Mouse (Mus musculus) spleen, postnatal 14 days (tissue): ENCODE measurements around the gene Kcnip1.

Experiments used
- DNase-seq, 2 experiments: peaks; one replicate each; pipeline ENCODE4 v3.0.0; 2021 to 2022; ENCODE audit warnings: low spot score in 2 of 2

Kcnip1 gene

DNA sequence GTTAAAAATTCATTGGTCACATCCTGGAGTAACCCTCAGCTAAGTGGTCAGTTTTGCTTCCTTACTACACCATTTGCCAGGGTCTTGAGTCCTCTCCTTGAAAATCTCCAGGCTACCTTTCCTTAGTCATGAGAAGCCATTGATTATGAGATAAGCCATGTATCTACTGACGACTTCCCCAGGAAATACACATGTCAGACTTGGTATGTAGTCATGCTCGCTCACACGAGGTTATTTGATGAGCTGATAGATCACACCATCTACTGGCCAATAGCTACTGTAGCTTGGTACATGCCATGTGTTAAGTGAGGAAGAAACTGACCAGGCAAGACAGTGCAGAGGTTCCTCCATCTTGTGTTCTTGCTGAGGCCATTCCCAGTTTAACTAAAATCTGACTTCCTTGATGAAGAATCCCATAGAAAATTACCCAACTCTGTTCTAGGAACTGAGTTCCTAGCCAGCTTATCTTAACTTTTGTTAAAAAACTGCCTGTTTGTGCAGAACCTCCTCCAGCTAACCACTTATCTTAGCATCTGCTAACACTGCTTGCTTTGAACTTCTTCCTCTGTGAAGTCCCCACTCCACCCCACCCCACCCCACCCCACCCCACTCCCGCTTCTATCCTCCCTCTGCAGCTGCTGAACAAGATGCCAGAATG lies 53.4 kb downstream of the Kcnip1 start:
- DNase-seq, result no peak

DNA sequence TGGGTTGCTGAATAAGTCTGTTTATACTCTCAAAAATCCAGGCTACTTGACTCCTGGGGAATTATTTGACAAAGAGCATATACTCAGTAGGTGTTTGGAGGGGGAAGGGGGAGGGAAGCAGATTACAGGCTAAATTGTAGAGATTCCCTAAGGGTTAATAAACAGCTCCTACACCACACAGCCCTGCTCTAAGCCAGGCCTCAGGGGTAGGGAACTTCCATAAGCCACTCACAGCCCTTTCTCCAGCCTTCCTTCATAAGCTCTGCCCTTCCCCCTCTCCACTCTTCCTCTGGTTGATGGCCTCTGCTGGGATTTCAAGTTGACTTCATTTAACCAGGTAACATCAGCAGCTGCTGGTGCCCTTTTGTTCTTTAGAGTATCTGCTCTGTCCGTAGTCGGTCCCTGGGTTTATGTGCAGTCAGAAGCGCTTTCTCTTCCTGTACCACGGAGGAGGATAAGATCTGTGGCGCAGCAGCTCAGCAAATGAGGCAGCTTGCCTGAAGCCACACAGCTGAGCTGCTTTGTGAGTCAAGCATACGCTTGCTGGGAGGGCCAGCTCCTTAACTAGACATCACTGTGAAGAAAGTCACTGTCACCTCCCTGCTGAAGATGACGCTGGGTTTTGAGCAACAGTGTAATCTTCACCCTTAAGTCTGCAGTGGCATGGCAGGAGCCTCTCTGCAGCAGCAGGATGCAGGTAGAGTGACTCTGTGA lies 54.2 kb downstream of the Kcnip1 start:
- no peak for DNase-seq

DNA sequence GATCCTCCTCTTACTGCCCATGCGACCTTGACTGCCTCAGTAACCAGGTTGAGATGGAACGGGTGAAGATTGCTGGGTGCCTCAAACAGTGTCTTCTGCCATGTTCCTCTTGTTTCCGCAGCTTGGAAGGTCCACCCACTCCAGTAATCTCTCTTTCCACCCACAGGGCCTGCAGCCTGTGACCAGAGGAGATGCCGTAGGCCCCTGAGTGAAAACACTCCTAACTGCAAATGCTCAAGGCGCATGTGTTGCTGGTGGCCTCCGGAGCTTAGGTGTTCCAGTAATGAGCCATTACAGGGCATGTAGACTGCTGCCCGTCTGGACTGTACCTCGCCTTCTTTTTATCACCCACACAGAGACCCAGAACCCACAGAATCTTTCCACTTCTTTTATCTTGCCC lies 55.3 kb downstream of the Kcnip1 start:
- no peak for DNase-seq

DNA sequence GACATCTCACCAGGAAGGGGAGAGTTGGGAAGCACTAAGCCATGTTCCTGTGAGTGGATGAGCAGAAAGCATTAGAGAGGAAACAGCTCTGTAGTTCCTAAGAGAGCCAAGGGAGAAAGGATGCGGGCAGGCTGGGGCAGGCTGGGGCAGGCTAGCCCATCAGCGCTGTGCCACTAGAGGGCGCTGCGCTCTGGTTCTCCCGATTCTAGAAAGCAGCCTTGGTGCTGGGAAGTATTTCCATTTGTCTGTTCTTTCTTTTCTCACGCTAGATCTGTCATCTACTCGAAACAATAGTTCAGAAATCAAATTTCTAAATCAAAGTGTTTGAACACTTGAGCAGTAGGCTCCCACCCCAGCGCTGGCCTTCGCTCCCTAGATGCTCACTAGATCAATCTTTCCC lies 58.7 kb downstream of the Kcnip1 start:
- DNase-seq, result no peak

DNA sequence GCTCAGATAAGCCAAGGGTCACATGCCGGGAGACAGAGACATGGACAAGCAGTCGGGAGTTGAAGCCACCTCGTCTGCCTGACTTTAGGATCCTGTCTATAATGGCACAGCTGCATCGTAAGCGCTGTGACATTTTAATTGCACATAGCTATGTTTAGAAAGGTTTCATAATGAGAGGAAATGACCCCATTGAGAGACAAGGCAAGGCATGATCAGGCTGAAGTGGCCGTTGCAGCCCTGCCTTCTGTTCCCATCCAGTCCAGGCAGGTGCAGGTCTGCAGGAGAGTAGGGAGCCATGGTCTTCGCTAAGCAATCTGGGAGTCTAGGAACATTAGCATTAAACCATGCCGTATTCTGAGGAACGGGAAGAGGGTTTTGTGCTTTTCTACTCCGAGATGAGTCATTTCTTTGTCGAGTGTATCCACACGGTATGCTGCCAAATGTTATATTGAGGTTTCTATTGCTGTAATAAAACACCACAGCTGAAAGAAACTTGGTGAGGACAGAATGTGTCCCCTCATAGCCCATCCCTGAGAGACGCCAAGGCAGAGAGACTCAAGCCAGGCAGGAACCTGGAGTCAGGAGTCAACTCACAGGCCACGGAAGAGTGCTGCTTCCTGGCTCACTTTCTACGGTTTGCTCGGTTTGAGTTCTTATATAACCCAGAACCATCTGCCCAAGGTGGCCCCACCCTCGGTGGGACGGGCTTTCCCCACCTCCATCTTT lies 60.4 kb downstream of the Kcnip1 start:
- no peak for DNase-seq

DNA sequence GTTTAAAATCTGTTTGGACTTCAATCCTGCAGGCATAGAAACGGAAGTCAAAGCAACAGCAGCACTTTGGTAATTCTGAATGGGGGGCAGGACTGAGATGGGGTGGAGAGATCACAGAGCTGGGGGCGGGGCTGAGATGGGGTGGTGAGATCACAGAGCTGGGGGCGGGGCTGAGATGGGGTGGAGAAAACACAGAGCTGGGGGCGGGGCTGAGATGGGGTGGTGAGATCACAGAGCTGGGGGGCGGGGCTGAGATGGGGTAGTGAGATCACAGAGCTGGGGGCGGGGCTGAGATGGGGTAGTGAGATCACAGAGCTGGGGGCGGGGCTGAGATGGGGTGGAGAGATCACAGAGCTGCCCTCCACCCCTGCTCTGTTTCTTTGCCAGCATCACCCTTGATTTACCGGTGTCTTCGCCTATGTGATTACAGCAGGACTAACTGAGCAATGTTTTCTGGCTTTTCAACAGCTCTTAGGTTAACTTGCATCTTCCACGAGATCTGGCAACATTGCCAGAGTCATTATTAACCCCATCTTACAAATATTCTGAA lies 61.0 kb downstream of the Kcnip1 start:
- DNase-seq, result peak in 1 of 2 experiments; percentile 17

DNA sequence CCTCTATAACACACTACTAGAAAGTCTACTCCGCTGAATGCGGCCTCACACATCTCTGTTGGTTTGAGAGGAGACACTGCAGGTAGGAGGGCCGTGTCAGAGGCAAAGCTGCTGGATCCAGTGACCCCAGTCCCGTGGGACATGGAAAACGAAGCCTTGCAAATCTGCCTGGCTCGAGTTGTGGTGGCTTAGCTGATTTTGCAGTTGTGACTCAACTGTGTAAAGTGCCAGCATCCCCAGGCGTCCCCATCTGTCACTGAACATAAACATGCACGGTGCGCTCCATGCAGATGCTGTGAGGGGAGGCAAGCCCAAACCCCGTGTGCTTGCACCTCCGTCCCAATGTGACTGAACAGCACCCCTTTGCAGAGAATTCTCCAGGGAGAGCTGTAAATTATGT lies 63.5 kb downstream of the Kcnip1 start:
- no peak for DNase-seq

DNA sequence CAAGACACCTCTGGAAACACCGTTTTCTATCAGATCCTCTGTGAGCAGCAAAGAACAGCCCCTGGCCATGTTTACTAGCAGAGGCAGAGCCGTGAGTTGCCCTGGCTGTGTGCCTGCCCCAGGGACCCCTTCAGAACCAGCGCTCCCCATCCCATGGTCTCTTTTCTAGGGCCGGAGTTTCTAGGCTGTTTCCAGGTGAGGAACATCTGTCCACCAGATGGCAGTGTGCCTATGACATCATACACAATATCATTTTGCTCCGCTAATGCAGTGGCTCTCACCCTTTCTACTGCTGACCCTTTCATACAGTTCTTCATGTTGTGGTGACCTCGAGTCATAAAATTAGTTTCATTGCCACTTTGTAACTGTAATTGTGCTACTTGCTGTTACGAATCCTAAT lies 64.3 kb downstream of the Kcnip1 start:
- no peak for DNase-seq

DNA sequence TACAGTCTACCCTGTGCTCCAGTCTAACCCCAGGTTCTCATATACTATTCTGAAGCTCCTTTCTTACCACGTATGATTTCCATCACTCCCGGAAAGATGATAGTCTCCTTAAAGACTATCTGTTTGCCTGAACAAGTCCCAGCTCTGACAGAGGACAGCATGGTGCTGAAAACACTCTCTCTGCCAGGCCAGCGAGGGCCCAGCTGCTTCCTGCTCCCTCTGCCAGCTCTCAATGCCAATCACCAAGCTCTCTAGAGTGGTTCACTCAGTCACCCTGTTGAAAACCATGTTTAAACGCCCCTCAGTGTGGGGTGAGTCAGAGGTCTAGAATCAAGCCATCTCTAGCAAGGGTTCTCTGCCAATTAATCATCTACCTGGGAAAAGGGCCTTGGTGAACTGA lies 65.1 kb downstream of the Kcnip1 start:
- no peak for DNase-seq

DNA sequence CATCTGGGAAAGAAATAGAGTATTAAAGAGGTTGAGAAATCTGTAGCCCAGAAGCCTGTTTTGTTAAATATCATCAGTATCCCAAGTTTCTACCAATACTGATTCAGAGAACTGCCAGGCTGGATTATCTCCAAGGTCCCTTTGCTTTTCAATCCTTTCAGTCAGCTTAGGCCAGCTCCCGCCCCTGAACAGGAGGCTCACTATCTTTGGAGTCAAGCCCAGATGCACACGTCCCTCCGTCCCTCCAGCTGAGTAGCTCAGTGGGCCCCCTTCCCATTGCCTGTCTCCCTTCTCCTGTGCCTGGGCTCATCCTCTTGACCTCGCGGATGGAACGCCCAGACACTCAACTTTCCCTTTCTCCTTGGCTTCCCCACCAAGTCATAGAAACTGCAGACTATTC lies 65.6 kb downstream of the Kcnip1 start:
- no peak for DNase-seq

DNA sequence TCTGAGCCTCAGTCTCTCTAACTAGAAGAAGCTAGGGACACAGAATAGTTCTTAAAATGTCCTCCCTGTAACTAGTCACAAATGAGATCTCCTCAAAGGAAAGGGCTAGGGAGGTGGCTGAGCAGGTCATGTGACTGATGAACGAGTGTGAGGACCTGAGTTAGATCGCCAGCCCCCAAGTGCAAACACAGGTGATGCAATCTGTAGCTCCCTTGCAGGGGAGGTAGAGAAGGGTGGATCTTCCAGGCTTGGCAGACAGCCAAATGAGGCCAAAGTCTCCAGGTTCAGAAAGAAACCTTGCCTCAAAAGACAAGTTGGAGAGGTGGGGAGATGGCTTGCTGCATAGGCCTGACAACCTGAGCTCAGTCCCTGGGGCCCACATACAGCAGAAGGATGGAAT lies 66.4 kb downstream of the Kcnip1 start:
- no peak for DNase-seq

DNA sequence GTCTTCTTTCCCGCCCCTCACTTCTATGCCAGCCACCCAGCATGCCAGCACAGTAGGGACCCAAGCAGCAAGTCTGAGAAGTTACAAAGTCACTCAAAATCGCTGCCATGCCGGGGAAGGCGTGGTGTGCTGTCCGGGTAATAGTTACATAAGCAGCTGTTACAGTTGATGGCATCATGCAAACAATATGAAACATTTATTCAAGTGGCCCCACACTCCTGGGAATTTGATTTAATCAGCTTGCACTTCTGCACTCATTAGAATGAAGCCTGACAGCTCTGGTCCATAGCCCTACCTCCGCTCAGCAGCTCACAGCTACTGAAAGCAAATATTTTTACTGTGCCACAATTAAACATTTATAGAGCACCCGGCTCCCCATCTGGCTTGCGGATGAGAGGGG lies 67.2 kb downstream of the Kcnip1 start:
- no peak for DNase-seq

DNA sequence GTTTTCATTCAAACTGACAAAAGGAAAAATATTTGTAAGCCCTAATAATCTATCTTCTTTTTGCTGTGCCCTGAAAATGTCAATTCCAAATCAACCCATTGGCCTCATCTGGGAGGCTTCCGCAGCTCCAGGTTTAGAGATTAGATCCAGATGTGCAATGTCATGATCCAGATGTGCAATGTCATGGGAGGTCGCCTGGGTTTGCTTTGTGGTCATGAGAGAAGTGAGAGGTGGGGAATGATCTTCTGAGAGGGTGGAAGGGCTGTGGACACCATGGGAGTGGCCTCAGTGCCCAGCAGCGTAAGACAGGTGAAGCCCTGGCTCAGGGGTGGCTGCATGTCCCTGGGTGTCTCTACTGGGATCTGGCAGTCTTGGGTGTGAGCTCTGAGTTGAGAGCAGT lies 69.9 kb downstream of the Kcnip1 start:
- DNase-seq, result no peak

DNA sequence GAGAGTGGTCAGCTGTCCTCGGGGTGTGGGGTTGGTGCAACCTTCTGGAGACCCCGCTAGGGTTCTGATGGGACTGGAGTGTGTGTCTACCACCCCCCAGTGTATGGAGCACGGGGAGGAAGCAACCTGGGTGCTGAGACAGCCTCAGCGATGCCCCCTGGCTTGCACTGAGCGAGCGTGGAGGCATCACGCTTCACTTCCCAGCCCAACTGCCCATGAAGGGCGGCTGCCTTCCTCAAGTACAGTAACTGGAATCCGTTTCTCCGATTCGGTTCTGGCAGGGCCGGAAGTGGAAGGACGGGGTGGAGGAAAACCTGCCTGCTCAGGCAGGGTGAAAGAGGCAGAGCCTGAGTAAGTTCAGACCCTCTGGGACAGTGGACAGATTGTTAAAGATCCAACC lies 71.5 kb downstream of the Kcnip1 start:
- DNase-seq, result no peak

DNA sequence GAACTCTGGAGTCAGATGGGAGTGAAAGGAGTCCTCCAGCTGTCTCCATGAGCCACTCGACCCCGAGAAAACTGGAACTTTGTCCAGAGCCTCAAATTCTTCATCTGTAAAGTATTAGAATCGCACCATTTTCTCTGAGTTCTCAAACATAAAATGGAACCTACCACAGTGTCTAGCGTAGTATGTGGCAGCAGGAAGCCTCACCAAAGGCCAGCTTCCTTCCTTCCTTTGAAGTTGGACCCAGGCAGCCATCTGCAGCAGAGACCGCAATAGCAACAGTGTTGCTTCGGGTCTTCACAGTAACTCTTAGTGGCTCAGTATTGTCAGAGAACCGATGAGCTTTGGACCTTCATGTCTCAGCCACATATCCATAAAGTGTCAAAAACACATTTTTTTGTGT lies 73.1 kb downstream of the Kcnip1 start:
- DNase-seq, result no peak

DNA sequence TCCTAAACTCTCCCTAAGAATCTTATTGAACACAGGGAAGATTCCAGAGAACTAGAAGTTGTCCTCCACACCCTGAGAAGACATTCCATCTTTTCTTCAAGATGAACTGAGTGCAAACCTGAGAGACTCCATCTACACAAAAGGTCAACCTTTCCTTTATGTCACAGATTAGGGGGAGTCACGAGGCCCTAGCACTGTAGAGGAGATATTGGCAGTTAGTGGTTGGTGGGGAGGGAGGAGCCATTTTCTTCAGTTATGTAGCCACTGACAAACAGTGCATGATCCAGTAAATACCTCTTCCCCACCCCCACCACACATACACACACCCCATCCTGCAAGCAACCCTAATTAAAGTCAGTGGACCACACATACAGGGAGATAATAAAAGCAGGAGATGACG lies 74.5 kb downstream of the Kcnip1 start:
- no peak for DNase-seq

DNA sequence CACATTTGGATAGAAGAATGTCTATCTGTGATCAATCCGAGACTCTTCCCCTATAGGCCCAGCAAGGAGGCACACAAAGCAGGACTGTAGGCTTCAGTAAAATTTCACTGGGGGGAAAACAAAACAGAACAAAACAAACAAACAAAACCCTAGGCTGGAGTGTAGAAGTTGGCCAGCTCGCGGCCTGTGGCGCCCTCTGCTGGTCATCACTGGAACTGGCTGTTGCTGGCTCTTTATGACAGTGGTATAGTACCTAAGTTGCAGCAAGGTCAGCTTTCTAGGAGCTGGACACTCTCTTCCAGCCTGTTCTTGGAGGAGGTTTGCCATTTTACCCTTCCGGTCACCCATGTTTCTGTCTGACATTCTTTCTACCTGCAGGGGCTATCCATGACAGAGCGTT lies 75.4 kb downstream of the Kcnip1 start:
- peak in 1 of 2 experiments; percentile 34 for DNase-seq

DNA sequence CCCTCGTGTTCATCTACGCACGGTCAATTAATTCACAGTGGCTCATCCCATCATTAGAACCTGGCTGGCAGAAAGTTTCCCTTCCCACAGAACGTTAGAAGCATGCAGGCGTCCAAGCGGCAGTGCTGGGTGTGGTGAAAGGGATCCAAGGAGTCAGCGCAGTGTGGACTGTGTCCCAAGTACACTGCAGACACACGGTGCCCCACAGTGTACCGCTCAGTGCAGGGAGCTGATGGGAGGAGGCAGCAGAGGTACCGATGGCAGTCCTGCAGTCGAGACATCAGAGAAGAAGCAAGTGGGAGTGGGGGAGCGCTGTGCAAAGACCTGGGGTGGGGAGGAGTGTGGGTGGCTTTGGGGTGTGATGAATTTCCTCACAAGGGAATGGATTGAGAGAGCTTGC lies 78.7 kb downstream of the Kcnip1 start:
- no peak for DNase-seq

DNA sequence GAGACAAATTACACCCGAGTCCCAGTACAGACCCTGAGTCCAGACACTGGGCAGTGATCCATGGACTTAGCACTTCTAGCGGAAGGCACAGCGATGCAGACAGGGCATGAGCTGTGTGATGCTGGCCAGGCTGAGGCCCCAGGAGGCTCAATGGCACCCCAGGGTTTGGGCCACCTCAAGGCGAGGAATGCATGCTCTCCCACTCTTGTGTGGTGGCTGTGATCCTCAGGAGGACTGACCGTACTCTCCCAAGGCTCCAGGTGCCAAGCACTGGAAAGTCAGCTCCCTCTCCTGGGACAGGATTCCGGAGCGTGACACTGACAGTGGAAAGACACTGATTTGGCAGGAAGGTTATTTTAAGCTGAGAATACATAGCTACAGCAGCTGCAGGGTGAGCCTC lies 79.9 kb downstream of the Kcnip1 start:
- DNase-seq, result no peak

DNA sequence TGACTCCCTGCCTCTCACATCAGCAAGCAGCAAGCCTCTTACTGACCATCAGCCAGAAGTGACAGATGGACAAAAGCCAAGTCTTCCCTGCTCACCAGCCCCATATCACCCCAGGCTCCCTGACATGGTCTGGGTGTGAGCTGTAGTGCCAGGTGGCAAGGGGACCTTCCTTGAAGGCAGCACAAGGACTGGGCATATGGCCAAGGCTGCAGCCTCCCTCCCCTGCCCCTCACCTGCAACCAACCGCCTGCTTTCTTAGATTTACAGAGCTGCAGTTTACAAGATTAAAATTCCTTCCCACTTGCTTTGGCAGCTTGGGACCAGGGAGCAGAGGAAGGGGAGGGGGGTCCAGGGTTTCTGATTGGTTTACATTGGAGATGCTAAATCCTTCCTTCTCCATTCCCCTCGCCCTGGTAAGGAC lies 80.8 kb downstream of the Kcnip1 start:
- DNase-seq, result no peak

DNA sequence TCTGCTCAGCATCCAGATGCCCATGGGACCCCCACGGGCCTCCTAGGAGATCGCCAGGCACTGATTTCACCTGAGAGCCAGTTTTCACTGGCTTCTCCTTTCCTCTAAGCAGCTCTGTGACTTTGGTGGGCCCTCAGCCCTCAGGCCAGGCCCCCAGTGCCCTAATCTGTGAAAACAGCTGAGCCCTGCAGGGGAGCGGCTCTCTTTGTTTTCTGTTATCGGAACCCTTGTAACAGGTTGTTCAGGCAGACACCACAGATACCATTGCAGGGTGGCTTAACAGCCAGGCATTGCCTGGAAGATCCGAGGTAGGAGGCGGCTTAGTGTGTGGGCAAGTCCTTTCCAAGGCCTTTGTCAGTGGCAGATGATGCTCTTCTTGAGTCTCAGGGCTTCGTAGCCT lies 82.0 kb downstream of the Kcnip1 start:
- DNase-seq, result no peak

DNA sequence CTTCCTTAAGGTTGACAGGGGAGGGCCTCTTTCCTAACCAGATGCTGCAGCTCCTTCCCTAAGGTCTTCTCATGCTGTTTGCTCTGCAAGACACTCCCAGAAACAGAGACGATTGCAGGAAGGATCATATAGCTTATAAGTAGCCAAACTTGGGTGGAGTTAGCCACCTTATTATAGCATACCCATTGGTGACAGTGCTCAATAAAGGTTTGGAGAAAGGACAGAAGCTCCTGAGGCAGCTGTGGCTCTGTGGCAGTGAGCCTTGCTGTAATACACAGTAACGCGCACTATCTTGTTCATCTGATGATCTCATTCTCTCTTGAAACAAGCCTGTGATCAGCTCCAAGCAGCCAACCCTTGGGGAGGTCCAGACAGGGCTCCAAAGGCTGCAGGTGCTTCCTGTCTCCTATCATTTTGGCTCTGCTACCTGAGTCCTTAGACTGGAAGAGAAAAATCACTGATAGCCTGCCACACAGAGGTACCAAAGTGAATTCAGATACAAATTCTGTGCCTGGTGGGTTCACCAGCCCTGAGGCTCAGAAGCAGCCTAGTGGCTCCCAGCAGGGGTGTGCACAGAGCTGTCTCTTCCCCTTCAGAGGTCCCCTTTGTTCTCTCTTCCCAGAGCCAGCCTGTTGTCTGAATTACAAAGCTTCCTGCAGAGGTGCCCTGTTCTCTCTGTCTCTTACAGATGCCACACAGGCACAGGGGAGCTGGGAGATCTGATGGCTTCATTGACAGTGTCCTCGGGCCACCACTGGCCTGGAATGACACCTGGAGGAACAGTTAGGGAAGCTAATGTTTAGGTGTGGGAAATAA lies 84.4 kb downstream of the Kcnip1 start:
- no peak for DNase-seq
